Mouse (Mus musculus) left cerebral cortex, postnatal 36 days (tissue): ENCODE measurements around the gene Krtap5-3. TPM values are rescaled to one million over a fixed set of nuclear protein-coding genes. Genes with fewer than 3 reads are reported as not detected.
"Not testable (repeated sequence)": the region's sequence is repeated elsewhere in the genome, so short reads cannot be mapped to it uniquely, and the experiment has no call there.

ENCODE experiments used
- DNase-seq, 2 experiments: peaks; one replicate each; pipeline ENCODE4 v3.0.0; 2021 to 2022; ENCODE audit warnings: low spot score in 2 of 2, mixed read lengths in 1 of 2
- intact Hi-C: fragments of 180-260 bp; cut with DNase I; formaldehyde crosslinking; loops from one replicate; pipeline ENCODE4 v1.15.1; 2025
- total RNA-seq, 2 experiments: library from RNA; stranded (reverse); gene quantifications; 2 replicates each; pipeline ENCODE4 v1.2.3; 2021

The Krtap5-3 gene
- not detected for total RNA-seq

- intact Hi-C loops = no loop called here
- no peak for DNase-seq
Measured at GRCm38 (mm10) chr7:142201064-142201463, at the start of gene Krtap5-3. Gene Krtap5-3, plus strand, starts transcription at chr7:142201364.

- no peak for DNase-seq
- intact Hi-C loops = no loop called here
Measured at GRCm38 (mm10) chr7:142152191-142152590, 49.0 kb upstream of the Krtap5-3 start.

- intact Hi-C loops = no loop called here
- no peak for DNase-seq
Measured at GRCm38 (mm10) chr7:142155308-142155707, 45.9 kb upstream of the Krtap5-3 start.

GRCm38 (mm10) chr7:142157013-142157412, 44.2 kb upstream of the Krtap5-3 start, which contains the start of gene Gm29735:
Gene Gm29735, minus strand, starts transcription at chr7:142157113.
- DNase-seq, intact Hi-C loops: not testable (repeated sequence)

GRCm38 (mm10) chr7:142159366-142159765, 41.8 kb upstream of the Krtap5-3 start:
- intact Hi-C loops = no loop called here
- DNase-seq = no peak

- DNase-seq, intact Hi-C loops: not testable (repeated sequence)
Measured at GRCm38 (mm10) chr7:142165639-142166038, 35.5 kb upstream of the Krtap5-3 start, which contains the start of gene Gm4553. Gene Gm4553, minus strand, starts transcription at chr7:142165739.

- DNase-seq = no peak
- intact Hi-C loops = no loop called here
Measured at GRCm38 (mm10) chr7:142169836-142170235, 31.3 kb upstream of the Krtap5-3 start.

GRCm38 (mm10) chr7:142175905-142176304, 25.3 kb upstream of the Krtap5-3 start, which contains the start of gene Krtap5-2:
Gene Krtap5-2, minus strand, starts transcription at chr7:142176005.
- intact Hi-C loops, DNase-seq: not testable (repeated sequence)

- intact Hi-C loops = no loop called here
- no peak for DNase-seq
Measured at GRCm38 (mm10) chr7:142178685-142179084, 22.5 kb upstream of the Krtap5-3 start.

GRCm38 (mm10) chr7:142181021-142181420, 20.1 kb upstream of the Krtap5-3 start:
- intact Hi-C loops = no loop called here
- no peak for DNase-seq

- intact Hi-C loops = no loop called here
- DNase-seq = no peak
Measured at GRCm38 (mm10) chr7:142188156-142188555, 13.0 kb upstream of the Krtap5-3 start.

- no peak for DNase-seq
- intact Hi-C loops = no loop called here
Measured at GRCm38 (mm10) chr7:142190289-142190688, 10.9 kb upstream of the Krtap5-3 start, which contains the start of gene Gm10153. Gene Gm10153, minus strand, starts transcription at chr7:142190389.

GRCm38 (mm10) chr7:142198748-142199147, 2.4 kb upstream of the Krtap5-3 start:
- no peak for DNase-seq
- intact Hi-C loops = no loop called here

GRCm38 (mm10) chr7:142205488-142205887, 4.3 kb downstream of the Krtap5-3 start:
- DNase-seq = no peak
- intact Hi-C loops = no loop called here

GRCm38 (mm10) chr7:142206891-142207290, 5.7 kb downstream of the Krtap5-3 start:
- intact Hi-C loops, DNase-seq: not testable (repeated sequence)

- intact Hi-C loops = no loop called here
Measured at GRCm38 (mm10) chr7:142211559-142211958, 10.4 kb downstream of the Krtap5-3 start, which contains the start of gene Gm7579. Gene Gm7579, plus strand, starts transcription at chr7:142211859.

GRCm38 (mm10) chr7:142212136-142212535, 11.0 kb downstream of the Krtap5-3 start:
- DNase-seq, intact Hi-C loops: not testable (repeated sequence)

More at GRCm38 (mm10) chr7:142211559-142211958, 10.4 kb downstream of the Krtap5-3 start, which contains the start of gene Gm7579:
- DNase-seq = no peak

- intact Hi-C loops = no loop called here
- no peak for DNase-seq
Measured at GRCm38 (mm10) chr7:142224518-142224917, 23.4 kb downstream of the Krtap5-3 start.

GRCm38 (mm10) chr7:142229871-142230270, 28.7 kb downstream of the Krtap5-3 start, which contains the start of gene Krtap5-5:
Gene Krtap5-5, minus strand, starts transcription at chr7:142229971.
- DNase-seq, intact Hi-C loops: not testable (repeated sequence)

- DNase-seq = no peak
- intact Hi-C loops = no loop called here
Measured at GRCm38 (mm10) chr7:142231540-142231939, 30.4 kb downstream of the Krtap5-3 start.

- intact Hi-C loops = no loop called here
- no peak for DNase-seq
Measured at GRCm38 (mm10) chr7:142240978-142241377, 39.8 kb downstream of the Krtap5-3 start, which contains the start of gene Gm40460. Gene Gm40460, minus strand, starts transcription at chr7:142241078.
